Mouse (Mus musculus): ENCODE measurements at regions not wholly inside any gene's neighbourhood (a gene's known extent, or its start where the extent isn't known, plus 50 kb on each side); places are given as distances from the start of the nearest gene placed in this dataset.

DNA sequence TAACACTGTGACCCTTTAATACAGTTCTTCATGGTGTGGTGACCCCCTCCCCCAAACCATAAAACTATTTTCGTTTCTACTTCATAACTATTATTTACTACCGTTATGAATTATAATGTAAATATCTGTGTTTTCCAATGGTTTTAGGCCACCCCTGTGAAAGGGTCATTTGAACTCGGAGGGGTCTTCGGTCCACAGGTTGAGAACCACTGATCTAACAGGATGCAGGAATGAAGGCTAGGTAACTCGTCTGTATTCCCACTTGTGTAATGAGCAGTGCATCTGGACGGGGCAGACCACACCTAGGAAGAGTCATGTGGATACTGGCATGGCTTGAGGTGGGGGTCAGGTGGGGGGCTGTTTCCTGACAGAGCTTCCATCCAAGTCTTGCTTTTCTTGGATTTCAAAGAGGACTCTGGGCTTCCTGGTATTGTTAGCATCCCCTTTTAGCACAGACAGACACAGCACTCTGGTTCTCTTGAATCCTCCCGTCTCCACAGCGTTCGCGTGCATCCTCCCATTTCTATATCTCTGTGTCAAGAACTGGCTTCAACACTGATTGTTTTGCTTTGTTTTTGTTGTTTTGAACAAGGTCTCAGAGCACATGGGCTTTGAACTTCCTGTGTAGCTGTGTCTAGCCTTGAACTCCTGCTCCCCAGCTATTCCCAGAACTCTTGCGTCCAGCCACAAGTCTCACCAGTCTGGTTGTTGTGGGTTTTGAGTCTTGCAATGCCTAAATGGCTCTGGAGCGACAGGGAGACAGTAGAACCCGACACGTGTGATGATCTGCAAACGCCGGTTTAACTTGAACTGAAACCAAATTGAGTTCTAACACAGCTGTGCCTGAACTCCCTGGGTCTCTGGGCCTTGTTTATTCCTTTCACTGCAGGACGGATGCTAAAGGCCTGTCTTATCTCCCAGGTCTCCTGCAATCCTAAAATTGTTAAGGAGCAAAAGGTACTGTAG, 75.4 kb upstream of the Ralgps2 start:
- peak in 1 of 2 experiments; percentile 7 for DNase-seq (ENCODE audit: low spot score in 2 of 2)

DNA sequence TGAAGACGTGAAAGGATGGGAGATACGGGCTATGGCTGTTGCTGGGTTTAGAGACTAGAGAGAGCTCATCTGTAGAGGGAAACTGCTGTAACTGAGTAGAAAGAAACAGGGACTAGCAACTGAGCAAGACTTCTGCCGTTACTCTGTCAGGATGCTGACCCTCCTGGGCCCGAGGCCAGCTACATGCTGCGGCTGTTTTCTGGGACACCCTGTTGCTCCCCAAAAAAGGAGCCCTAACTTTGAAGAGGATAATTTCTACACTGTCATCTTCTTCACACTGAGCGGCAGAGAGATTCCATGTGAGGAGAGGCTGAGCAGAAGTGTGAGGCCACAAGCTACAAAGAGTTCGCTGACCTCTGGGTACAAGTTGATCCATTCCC, 74.2 kb upstream of the Ralgps2 start:
- DNase-seq (ENCODE audit: low spot score in 2 of 2): peak in 1 of 2 experiments; percentile 16

DNA sequence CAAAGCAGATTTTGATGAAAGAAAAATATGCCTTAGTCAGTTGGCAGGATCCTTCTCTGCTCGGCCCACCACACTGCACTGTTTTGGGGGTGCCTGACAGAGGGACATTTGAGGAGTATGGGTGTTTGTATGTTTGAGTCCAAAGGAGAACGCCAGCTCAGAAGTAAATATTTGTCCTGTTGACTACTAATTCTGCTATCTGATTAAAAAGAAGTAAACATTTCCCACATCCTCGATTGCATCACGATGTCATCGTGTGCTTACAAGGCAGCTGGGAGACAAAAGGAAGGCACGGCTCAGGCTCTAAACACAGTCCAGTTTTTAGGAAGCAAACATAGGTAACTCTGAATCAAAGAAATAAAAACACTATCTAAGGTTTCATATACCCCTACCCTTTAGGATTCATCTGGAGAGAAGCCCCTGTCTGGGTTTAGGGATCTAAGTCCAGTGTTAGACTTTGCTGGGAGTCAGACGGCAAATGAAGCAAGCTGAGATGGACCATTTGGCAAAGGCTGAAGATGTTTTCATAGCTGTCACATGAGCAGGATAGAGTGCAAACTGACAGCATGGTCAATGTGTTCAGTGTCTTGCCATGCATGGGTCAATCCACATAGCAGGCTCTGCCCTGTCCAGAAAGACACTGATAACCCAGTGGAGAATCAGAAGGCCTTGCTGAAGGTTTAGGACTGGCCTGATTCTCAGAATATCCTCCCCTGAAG, 73.7 kb upstream of the Ralgps2 start:
- no peak for DNase-seq (ENCODE audit: low spot score in 2 of 2)

DNA sequence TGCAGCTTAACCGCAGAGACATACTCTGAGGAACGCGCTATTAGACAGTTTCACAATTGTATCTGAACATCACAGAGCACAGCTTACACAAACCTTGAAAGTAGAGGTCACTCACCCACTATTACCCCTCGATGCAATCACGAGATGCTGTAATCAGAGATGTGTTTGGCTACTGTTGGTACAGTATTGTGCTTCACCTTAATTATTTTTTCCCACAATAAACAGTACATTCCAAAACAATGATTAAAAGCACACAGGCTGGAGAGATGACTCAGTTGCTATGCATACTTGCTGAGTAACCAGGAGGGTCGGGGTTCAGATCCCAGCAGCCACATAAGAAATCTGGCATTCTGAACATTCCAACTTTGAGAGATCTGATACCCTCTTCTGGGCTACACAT, 71.8 kb upstream of the Ralgps2 start:
- DNase-seq (ENCODE audit: low spot score in 2 of 2): no peak

DNA sequence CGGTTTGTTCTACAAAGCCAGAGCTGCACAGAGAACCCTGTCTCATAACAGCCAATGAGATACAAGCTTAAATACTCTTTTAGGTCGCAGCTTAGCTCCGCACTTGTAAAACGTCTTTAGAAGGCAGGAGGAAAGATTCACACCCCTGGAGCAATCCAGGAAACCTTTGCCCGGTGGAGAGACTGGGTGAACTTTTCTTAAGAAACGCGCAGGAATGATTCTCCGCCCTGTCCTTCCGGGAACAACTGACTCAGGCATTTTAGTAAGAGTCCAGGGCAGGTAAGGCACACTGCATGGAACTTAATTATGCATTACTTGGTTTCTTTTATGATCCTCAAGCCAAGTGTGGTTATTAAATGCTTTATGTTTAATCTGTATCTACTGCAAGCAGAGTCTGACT, 70.0 kb upstream of the Ralgps2 start:
- no peak for DNase-seq (ENCODE audit: low spot score in 2 of 2)

DNA sequence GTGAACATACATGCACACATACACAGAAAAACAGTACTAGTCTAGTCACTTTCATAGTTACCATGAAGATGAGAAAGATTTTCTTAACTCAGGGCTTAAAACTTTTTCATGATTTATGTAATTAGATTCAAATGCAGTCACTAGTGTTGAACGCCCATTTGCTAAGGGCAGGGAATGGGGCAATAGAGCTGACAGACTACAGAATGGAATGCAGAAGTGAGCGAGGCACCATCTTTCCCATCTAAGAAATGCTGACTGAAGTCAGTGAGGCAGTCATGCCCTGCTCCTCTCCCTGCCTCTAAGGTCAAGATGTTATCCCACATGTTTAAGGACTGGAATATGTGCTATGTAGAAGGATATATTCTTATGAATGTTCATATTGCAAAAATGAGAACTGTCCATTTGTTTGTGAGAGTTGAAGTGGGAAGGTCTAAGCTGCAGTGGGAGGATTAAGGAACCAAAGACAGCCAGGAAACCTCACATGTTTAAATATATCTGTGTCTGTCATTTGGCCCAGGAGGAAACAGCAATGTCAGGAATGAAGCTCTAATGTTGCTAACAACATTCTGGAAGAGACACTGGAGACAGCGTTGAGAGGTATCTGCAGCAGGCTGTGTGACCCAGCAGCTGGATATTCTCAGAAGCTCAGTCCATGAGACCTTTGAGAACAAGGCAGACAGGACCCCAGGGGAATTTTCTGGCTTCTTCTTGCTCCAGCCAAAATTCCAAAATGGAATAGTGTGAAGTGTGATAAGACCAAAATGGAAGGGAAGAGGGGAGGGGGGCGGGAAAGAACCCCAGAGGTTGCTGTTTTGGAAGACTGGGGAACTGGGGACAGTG, 68.7 kb upstream of the Ralgps2 start:
- DNase-seq (ENCODE audit: low spot score in 2 of 2): no peak

DNA sequence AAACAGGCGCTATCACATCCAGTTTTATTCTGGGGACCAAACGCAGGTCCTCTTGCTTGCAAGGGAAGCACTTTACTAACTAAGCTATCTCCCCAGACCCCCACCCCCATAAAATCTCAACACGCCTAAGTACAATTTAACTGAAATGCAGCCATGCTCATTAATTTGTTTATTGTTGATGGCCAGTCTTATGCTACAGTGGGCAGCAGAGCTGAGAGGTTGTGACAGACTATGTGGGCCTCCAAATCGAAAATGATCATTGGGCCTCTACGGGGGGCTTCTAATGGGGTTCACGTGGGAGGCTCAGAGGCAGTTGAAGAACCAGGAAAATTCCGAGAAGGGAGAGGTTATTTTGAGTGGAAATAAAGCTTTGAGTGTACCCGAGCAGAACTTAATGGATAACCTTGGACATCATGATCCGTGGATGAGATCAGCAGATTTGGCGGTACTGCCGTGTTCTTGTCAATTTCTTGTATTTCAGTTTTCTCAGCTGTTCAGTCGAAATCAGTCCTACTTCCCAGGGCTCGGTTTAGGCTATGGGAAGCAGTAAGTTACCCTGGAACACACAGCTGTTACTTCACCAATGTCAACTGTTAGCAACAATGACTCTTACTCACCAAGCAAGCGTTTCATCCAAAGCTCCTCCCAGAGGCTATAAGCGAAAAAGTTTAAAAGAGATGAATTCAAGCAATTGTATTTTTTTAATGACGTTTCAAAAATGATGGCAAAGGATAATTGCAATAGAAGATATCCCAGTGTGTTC, 65.1 kb upstream of the Ralgps2 start:
- no peak for DNase-seq (ENCODE audit: low spot score in 2 of 2)

DNA sequence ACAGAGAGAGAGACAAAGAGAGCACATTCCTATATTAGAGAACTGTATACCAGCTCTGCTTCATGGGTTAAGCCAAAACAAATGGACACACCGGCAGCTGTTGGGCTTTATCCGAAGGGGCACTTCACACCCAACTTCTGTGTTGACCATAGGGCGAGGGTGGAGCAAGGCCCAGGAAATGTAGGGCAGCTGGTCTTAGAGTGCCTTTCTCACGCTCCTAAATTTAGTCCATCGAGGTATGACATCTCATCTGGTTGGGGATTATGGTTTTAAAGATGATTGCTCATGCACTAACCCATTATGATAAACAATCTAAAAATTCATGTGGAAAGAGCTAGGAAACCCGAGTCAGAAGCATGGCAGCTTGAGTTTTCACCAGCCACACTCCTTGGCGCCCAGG, 63.6 kb upstream of the Ralgps2 start:
- DNase-seq (ENCODE audit: low spot score in 2 of 2): no peak

DNA sequence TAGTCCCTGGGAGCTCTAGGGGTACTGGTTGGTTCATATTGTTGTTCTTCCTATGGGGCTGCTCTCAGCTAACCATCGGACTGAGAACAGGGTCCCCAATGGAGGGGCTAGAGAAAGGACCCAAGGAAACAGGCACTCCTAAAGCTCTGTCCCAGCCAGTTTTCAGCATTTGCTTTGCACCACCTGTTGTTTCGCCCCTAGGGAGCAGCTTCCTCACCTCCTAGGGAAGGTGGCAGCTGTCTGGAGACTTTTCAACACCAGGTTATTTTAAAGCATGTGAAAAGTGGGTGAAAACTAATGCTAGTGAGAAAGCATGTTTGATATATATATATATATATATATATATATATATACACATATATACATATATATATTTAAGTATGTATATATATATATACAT, 62.8 kb upstream of the Ralgps2 start:
- no peak for DNase-seq (ENCODE audit: low spot score in 2 of 2)

DNA sequence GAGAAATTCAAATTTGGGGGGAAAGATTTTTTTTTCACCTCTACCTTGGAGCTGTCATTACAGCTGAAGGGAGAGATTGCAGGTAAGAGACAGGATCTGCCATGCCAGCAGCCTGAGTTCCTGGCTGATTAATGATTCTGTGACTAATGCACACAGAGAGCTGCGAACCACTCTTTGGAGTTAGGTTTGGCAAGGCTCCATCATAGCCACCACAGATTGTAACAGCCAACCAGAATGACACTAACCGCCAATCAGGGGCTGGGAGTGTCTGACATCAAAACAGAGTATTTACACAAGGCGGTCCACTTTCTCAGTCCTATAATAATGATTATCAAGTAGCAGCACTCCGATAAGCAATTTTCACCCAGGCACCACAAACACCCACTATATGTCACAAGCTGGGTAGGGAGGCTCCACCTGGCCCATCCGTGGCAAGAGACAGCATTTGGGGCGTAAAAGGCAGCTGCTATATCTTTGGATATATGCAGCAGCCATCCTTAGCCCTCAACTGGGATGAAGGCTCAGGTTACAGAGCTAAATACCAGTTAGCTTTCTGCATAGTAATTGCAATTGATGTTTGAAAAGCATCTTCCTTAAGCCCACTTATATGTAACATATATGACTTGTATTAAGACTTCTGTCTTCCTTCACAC, 61.7 kb upstream of the Ralgps2 start:
- no peak for DNase-seq (ENCODE audit: low spot score in 2 of 2)

DNA sequence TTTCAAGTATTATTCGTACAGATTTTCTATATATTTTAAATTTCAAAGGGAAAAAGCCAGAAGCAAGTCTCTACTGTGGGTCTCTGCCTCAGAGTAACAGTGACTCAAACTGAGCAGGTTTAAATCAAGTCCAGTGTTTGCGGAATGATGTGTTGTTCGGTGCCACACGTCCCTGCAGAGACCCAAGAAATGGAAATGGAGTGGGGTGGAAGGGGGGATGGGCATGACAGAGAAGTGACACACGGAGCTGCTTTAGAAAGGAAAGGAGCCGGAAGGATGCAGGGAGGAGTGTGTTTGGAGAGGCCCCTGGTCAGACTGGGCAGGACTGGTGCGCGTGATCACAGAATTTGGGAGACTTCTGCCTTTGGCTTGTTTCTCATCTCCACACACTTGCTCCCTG, 60.5 kb upstream of the Ralgps2 start:
- no peak for DNase-seq (ENCODE audit: low spot score in 2 of 2)

DNA sequence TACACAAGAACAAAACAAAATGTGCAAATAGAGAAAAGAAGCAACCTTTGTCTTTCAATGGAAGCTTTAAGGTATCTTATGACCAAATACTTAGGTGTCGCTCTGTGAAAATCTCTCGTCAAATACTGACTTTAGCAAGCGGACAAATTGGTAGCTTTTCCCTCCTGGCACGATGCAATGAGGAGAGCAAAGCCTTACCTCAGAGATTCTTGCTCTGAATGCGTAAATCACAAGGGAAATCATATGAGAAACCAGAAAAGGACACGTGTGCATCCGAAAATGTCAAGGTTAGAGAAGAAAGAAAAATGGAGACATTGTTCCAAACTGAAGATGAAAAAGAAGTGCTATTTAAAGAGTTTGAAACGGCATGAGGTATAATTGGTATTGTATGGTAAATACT, 59.8 kb upstream of the Ralgps2 start:
- DNase-seq (ENCODE audit: low spot score in 2 of 2): no peak

DNA sequence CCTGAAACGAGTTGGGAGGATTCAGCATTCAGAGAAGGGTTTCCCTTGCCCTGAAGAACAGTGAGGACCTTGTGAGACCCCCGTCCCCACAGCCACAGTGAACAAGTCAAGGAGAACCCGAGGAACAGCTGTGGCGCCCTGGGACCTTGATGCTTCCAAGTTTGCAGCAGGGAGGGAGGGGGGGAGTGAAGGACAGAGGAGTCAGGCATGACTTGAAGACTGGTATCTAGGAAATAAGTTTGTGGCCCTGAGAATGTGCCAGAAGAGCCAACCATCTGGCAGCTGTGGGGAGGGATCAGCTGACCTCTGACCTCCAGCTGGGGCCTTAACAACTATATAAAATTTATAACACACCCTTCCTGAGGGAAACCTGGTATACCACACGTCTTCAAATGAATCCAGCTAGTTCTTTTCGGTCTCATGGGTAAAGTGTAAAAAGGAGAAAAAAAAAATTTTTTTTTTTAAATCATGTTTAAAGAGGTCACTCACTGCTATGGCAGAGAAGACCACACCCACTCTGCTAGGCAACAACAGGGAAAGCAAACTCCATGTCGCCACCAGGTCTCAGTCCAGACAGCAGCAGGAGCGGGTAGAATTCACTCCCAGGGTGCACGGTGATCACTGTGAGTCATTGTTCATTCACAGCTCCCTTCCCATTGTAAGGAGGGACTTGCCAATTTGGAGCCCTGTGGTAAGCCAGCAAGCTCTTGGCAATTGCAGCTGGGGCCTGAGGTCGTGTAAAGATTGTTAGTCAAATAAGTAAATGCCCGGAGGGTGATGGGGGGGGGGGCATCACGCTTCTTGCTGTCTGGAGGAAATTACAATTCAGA, 58.3 kb upstream of the Ralgps2 start:
- DNase-seq (ENCODE audit: low spot score in 2 of 2): peak in 1 of 2 experiments; percentile 30

DNA sequence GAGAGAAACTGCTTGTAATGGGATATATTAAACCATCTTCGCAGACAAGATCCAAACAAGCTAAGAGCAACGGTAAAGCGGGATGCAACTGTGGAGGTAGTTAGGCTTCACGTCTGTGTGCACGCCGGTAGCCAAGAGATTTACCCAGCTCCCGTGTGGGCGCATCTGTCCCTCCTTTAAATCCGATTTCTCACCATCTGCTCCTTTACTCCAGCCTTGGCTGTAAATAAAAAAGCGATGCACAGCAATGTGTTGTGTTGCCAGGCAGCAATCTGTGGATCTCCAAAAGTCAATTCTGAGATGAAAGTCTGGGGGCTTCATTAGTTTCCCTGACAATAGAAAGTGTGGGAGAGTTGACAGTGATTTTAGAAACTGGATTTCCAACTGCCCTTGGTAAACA, 57.6 kb upstream of the Ralgps2 start:
- peak; percentile 27 to 45 for DNase-seq (ENCODE audit: low spot score in 2 of 2)

DNA sequence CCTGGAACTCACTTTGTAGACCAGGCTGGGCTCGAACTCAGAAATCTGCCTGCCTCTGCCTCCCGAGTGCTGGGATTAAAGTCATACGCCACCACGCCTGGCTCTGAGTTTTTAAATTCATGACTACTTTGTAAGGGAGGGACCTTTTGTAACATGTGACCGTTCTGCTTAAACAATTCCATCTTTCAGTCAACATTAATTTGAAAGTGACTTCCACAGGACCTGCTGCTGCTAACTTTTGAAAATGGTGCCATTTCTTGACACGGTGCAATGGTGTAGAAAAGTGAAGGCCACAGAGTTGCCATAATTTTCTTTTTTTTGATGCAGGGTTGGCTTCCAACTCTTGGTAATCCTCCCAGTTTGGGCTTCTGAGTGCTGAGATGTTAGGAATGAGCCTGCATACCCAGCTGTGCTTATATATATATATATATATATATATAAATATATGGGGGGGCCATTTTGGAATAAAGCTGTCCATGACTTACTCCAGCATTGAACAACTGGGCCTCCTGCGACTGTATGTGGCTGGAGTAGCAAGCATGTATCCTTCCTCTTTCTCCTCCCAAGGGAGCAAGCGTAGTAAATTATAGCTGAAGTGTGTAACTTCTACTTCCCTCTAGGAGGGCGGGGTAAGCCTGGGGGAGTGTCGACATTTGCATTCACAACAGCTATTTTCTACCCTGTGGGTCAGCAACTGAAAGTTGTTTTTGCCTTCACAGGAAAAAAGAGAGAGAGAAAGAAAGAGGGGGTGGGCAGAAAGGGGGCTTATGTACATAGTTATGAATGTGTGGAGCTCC, 56.9 kb upstream of the Ralgps2 start:
- no peak for DNase-seq (ENCODE audit: low spot score in 2 of 2)

DNA sequence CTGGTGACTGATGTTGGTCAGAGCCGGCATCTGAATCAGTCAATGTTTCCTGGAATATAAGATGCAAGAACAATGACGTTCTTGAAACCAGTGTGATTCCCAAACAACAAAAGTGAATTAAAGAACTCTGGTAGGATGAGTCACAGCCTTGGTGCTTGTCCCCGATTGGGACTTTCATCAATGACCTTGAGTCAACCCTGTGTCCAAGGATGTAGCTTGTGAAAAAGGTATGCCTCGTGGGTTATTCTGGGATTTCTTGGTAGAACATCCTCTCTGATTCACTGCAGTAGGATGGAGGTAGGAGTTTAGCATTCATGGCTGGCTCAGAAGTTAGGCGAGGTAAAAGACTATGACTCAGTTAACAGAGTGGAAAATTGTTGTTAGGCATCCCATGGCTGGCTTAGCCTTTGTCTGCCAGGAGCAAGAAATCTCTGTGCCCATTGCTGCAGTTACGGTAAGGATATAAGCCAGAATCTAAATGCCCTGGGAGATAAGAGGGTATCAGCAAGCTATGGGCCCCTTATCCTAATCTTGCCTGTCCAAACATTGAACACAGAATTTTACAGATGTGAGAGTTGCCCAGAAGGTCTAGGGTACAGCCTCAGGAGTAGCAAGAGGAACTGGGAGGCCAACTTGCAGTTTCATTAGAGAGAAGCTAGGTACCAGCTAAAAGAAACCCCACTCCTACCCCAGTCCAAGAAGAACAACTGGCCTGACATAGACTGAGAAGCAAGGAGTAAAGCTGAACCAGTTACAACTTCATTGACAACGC, 55.9 kb upstream of the Ralgps2 start:
- no peak for DNase-seq (ENCODE audit: low spot score in 2 of 2)

DNA sequence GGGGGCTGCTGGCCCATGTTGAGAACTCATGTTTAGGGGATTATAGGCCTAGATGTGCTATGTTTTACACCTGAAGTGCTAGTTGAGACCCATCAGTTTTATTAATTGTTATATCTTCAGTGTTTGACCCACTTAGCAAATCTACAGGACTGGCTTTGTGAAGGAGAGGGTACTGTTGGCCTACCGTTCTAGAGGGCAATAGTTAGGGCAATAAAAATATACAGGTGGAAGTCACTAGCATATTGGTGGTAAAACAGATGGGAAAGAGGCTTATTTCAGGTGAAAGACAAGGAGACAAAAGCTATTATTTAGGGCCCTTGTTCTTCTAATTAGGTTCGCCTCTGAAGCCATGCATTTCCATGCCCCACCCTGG, 55.2 kb upstream of the Ralgps2 start:
- no peak for DNase-seq (ENCODE audit: low spot score in 2 of 2)

All from layer of hippocampus, postnatal 10 days (tissue).